Mouse (Mus musculus) thymus, postnatal 4 days (tissue): ENCODE measurements around the gene Pgghg.
"Not testable (repeated sequence)": the region's sequence is repeated elsewhere in the genome, so short reads cannot be mapped to it uniquely, and the experiment has no call there.

ENCODE experiments used
- DNase-seq: peaks from one replicate; pipeline ENCODE4 v3.0.0; 2021

The Pgghg gene

DNA sequence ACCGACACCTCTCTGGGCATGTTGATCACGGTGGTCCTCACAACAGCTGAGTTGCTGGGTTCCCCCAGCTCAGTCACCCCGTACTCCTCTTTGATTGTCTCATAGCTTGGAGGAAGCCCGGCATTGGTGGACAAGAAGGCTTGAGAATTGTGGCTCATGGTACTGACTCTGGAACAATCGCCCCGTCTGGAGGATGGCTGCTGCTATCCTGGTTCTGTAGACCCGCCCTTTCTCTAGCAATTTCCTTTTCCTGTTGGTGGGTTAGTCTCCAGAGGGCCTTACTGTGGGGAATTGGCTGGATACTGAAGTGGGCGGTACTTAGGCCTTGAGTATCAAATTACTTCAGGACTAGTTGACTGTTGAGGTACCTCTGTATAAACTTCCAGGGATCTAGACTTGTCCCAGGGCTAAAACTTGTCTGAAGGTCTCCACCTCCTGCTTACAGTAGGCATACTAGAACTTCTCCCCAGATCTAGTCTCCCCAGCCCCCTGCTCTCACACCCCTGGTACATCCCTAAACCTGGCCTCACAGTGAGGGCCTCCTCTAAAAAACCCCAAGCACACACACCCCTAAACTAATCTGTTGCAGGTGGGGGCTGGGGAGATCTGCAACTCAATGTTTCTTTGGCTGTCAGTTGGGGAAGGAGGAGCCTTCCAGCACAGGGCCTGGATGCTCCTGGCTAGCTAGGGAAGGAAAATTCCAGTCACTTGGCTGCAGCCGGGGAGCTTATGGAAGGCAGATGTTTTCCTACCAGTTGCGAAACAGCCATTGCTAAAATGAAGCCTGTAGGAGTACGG is 14.8 kb downstream of the Pgghg start, which contains the start of the genes Gm45717 and Ifitm2:
Gene Gm45717, minus strand, starts transcription at position 180 of the 798 bp plus-strand sequence.
Gene Ifitm2, minus strand, starts transcription at position 230 of the 798 bp plus-strand sequence.
- no peak for DNase-seq

DNA sequence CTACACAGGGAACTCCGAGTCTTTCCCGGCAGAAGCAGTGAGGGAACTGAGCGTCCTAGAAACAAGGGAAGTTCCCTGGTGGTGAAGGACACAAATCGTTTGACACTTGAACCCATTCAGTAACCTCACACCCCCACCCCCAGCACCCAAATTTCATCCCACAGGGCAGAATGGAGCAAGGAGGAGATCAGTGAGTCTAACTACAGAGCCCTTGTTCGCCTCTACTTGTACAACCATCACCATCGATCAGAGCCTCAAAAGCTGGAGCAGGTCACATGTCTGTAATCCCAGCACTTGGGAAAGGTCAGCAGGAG is 15.3 kb downstream of the Pgghg start:
- DNase-seq: no peak

DNA sequence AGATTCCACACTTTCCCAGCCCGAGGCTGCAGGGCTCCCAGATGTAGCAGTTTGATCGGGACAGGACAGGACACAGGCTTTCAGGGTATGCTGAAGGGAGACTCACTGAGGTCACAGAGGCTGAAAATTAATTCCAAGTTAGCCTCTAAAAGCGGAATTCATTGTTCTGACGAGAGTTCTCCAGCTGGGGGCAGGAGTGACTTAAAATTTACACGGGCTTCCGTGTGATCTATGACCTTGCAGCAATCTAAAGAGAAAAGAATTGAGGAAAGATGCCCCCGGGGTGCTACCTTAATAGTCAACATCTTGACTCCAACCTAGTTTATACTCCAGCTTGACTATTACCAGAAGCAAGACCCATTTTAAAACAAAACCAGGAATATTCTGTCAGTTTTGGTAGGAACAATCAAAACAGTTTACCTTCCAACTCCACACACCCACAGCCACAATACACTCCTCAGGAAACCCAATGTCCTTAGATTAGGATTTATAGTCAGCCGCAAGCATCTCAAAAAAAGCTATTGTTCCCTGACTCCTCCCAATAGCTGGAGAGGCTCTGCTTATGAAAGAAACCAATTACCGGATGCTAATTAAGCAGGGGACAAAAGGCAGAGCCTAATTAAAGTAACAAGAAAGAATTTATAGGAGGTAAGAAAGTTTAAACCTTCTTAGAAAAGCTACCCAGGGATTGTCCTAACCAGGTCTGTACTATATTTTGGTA is 18.1 kb downstream of the Pgghg start:
- DNase-seq: peak; percentile 64

DNA sequence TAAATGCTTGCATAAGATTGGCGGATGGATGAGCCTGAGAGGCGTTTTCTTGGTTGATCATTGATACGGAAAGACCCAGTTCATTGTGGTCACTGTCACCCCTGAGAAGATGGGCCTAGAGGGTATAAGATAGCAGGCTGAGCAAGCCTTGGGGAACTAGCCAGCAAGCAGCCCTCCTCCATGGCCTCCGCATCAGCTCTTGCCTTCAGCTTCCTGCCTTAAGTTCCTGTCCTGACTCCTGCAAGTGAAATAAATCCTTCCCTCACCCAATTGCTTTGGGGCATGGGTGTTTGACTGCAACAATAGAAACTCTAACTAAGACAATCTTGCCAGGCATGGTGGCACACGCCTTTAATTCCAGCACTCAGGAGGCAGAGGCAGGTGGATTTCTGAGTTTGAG is 18.8 kb downstream of the Pgghg start:
- DNase-seq: no peak

DNA sequence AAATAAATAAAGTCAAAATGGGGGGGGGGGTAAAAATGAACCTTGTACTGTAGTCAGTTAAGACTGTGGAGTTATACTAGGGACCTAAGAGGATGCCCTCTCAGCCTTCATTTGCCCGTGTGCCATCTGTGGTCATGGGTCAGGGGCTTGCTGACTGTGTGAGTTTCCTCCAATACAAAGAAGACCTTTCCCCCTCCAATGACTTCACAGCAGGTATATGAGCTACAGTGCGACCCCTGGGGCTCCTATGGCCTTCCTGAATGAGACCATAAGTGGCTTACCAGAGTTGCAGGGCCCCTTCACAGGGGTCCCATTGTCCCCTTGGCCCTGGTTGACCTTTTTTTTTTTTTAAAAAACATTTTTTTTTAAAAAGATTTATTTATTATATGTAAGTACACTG is 20.2 kb downstream of the Pgghg start:
- no peak for DNase-seq

DNA sequence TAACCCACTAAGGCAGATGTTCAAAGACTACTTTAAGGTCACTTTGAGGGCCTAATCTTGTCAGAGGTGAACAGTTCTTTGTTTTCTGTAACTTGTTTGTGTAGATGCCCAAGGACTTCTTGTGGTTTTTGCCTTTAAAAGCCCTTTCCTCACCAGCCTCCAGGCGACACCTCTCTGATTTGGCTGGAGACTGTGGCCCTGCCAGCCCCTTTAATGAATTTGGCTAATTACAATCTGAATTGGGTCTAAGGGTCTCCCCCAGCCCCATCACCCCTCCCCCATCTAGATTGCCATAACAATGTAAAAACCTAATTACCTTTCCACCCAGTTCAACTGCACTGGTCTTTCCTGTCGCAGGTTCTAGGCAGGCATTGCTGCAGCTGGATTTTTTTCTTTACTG is 21.5 kb downstream of the Pgghg start:
- no peak for DNase-seq

DNA sequence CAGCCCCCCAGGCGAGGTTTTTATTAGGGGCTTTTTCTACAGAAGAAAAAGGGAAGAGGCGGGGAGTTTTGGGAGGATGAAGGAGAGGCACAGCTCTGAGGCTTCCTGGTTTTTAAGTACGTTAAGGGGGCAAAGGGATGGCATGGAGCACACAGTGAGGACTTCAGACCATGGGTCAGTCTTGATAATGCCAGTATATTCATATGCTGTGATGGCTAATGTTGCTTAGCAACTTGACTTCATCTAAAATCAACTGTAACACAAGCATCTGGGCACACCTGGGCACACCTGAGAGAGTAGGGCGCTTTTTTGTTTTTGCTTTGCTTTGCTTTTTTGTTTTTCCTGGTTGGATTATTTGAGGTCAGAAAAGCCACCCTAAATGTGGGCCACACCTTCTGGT is 25.7 kb downstream of the Pgghg start, which contains the start of gene Ifitm1:
Gene Ifitm1, plus strand, starts transcription at position 301 of the 400 bp plus-strand sequence.
- DNase-seq: no peak

DNA sequence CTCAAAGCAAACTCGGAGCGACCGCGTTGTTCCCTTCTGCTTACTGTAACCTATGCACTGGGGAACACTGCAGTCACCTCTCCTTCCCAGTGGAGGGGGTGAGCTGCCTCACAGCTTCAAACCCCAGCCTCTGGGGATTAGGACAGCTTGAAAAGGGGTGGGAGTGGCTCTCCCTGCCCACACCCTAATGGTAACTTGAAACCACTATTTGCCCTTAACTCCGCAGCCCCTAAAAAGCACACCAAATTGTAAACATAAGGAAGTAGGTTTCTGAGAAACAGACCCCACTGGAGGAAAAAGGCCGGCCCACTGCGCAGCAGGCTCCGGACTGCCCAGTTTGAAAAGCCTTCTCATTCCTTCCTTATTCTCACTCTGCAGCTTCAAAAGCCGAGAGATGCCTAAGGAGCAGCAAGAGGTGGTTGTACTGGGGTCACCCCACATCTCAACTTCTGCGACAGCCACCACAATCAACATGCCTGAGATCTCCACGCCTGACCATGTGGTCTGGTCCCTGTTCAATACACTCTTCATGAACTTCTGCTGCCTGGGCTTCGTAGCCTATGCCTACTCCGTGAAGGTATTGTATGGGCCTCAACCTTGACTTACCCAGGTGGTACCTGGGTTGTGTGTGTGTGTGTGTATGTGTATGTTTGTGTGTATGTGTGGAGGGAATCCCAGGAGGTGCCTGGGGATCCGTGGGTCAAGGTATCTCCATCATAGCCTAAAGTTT is 26.8 kb downstream of the Pgghg start:
- DNase-seq: no peak

DNA sequence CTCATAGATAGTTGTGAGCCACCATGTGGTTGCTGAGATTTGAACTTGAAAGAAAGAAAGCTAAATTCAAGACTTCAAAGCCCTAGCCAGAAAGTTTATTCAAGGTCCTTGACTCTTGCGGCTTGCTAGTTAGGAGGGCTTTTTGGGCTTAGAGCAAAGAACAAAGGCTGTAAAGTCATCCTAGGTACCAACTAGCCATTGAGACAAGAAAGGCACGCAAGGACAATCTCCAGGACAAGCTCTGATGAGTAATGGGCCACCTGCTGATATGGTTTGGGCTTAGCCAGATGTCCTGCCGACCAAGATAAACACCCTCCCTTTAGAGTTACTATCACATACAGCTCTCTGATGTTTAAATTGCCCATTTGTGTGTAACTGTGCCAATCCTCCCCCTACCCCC is 27.5 kb downstream of the Pgghg start:
- DNase-seq: not testable (repeated sequence)

DNA sequence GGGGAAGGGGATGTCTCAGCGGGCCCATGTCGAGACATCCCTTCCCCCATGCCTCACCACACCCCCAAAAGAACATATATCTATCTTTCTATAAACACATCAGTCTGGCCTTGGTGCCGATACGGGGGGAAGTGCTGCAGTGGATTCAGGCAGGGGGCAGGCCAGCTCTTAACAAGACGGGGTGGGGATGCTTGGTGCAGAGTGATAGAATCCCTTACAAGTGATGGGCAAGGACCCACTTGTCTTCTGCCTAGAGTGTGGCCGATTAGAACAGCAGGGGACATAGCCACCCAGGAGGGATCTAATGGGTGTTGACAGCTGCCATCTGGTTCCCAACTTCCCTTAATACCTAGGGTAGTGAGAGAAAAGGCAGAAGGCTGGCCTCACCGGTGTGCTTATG is 29.7 kb downstream of the Pgghg start:
- no peak for DNase-seq

DNA sequence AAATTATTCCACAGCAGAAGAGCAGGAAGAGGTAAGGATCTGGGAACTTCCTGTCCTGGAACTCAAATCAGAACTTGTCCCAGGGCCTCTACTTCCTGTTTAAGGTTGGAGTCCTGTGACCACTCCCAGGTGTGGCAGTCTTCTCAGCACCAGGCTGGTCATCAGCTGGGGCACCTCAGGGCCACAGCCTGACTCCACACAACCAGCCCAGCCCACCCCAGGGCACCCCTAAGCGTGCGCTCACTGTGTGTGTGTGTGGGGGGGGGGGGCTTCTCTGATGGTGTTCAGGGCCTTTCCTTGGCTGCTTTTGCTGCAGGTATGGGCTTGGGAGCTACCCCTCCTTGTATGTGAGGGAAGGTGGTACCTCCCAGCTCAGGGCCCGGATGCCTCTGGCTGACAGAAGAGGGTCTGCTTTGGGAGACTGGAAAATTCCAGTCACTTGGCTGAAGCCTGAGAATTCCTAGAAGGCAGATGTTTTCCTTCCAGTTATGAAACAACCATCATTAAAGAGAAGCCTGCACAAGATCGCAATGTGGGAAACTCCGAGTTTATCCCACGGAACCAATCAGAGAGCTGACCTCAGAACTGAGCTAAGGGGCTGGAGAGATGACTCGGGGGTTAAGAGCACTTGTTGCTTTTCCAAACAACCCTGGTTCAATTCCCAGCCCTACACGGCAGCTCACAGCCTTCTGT is 30.4 kb downstream of the Pgghg start:
- no peak for DNase-seq

DNA sequence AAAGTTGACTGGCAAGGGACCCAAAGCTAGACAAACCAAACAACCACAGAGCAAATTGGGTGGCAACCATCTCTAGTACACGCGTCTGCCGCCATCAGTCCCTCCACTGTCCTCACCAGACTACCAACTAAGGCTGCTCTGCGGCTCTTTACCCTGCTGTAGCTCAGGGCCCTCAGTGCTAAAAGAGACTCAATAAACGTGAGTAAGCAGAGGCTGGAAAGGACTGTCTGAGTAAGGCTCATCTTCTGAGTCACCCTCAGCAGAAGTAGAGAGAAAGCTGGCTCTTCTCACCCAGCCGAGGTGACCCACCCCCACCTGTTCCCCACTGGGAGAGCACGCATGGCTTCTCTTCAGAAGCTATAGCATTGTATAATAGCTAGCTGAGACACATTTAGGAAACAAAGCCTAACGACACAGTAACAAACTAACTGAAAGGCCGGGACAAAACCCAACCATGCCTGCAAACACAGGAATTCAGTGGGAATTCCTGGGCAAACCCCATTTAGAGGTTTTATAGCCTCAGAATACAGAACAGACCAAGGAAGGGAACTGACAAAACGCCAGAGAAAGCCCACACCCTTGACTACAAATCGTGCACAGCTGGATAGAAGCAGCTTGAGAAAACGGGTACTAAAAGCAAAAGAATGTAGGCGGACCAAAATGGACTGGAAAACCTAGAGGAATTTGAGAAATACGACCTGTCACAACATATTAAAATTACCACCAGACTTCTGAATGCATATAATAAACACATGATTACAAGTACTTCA is 32.4 kb downstream of the Pgghg start:
- no peak for DNase-seq

DNA sequence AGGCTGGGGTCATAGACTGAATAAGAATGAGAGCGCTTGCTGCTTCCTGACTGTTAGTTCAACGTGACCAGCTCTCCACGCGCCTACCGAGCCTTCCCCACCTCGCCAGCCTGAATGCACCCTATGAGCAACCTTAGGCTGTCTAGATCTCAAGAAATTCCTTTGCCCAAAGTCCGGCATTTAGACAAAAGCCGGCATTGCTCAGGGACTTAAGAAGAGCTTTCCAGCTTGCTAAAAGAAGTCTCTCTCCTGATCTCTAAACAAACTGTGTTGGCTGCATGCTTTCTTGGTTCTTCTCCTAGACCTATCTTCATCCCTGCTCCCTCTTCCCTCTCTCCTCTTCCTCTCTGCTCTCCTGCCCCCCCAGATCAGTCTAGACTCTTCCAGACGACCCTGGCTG is 33.7 kb downstream of the Pgghg start:
- DNase-seq: no peak

DNA sequence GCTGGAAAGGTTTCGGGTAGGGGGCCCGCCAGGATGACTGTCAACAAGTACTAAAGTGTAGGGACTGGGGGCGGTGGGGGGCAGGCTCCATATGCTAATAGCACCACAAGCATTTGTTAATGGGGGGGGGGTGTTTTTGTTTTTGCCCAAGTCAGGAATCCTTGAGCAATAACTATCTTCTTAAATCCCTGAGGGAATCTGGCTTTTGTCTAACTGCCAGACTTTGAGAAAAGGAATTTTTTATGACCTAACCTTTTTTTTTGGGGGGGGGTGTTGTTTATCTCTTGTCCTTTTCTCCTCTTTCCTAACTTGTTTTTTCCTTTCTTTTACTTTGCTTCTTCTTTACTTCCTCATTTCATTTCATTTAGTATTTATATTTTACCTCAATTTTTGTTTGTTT is 34.3 kb downstream of the Pgghg start:
- no peak for DNase-seq

DNA sequence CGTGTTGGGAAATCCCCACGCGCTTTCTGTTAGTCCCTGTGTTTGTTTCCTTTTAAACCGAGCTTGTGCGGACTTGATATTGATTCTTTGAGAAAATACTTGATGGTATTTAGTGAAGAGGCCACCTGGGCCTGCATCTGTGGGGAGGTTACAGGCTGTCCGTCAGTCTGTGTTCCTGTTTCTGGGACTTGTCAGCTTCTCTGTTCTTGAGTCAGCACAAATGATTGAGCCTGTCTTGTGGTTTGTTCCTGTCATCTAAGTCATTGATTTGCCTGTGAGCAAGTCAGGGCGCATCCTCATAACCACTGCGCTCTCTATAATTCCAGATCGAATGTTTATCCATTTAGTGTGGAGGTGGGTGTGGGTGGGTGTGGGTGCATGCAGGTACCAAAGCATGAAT is 35.5 kb downstream of the Pgghg start:
- not testable (repeated sequence) for DNase-seq

DNA sequence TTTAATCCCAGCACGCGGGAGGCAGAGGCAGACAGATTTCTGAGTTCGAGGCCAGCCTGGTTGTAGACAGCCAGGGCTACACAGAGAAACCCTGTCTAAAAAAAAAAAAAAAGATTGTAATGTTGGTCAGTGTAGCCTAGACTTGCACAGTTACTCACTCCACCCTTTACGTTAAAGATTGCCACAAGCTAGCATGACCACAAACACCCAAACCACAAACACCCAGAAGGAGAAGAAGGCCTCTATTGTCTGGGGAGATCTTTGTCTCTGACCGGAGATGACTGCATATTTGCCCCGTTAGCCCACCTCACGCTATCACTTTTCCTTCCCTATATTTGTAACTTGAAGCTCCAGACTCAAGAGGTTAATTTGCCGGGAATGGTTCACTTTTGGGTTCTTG is 40.5 kb downstream of the Pgghg start:
- no peak for DNase-seq

DNA sequence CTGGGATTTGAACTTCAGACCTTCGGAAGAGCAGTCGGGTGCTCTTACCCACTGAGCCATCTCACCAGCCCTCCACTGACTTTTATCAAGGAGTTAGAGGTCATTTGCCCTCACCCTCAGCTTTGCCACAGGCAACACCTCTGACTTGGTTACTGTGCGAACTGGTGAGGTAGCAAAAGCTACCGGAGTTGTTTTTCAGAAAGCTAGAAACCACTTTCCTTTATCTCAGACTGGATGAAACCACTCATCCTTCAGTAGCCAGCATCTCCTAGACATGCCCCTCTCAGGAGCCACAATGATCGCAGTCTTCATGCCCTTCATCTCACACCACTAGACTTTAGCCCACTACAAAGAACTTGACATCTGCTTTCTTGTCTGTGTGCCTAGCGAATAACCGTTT is 41.8 kb downstream of the Pgghg start:
- DNase-seq: no peak

DNA sequence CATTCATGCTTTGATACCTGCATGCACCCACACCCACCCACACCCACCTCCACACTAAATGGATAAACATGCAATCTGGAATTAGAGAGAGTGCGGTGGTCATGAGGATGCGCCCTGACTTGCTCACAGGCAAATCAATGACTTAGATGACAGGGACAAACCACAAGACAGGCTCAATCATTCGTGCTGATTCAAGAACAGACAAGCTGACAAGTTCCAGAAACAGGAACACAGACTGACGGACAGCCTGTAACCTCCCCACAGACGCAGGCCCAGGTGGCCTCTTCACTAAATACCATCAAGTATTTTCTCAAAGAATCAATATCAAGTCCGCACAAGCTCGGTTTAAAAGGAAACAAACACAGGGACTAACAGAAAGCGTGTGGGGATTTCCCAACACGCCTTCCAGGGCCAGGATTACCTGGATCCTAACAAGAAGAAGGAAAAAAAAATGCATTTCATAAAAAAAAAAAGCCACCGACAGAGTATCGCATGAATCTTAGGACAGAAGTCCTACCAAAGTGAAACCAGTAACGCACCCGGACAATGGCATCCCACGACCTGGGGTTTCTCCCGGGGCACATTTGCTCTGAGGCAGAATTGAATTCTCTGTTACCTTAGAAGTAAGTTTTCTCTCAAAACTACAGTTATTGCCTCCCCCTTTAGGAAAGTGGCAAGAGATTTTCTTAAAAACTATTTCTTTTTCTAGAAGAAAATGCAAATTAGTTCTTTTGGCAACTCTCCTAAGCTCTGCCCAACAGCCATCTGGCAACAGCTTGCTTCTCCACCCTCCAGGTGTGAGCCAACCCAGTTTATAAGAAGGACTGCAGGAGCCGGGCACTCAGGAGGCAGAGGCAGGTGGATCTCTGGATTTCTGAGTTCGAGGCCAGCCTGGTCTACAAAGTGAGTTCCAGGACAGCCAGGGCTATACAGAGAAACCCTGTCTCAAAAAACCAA is 46.3 kb downstream of the Pgghg start:
- no peak for DNase-seq

DNA sequence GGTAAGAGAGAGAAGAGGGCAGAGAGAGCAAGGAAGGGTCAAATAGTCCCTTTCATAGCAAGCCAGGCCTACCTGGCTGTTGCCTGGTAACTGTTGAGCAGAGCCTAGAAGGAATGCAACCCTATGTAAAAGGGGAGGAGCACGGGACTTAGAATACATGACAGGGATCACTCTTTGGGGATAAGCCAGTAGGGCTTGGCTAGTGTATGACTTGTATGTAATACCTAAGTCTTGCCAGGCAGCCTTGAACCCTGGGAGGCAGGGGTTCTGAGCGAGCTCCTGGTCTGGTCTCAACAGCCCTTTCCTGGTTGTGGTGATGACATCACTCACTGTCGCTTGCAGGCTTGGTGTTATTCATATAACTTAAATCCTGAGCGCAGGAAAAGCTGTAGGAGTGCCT is 47.8 kb downstream of the Pgghg start:
- no peak for DNase-seq

DNA sequence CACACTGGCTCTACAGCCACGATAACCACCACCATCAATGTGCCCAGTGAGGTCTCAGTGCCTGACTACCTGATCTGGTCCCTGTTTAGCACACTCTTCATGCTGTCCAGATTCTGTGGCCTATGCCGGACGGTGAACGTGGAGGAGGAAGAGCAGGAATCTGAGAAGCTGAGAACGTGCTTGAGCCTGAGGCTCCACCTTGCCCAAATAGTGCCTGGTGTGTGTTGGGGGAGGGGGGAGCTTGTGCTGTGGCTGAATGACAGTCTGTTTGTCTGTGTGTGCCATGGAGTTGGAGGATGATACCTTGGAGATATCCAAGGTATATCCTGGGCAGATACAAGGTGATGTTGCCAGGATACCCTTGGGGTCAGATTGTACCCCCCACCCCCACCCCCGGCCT is 49.0 kb downstream of the Pgghg start:
- DNase-seq: no peak

DNA sequence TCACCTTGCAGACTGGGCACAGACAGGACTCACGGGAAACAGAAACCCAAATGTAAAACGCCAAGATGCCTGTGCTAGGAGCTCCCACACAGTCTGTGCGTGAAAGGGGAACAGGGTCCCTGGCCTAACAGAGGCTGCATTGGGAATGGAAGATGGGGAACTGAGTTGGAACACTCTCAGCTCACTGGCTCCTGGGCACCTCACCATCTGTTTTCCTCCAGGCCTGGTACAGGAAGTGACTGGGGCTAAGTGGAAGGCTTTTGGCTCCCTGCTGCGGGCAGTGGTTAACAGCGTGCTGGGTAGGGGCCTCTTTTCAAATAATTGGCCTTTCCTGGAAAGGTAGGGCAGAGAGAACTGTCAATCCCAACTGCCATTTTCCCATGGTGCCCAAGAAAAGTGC is 49.4 kb downstream of the Pgghg start:
- no peak for DNase-seq
